Mouse (Mus musculus) urinary bladder, postnatal 4 days (tissue): Measurements from ENCODE around the gene Ogfrl1.
A peak's percentile ranks its signal among the peaks of the same experiment; 100 is the strongest.
"Not testable (repeated sequence)": the region's sequence is repeated elsewhere in the genome, so short reads cannot be mapped to it uniquely, and the experiment has no call there.

Source experiments
- DNase-seq, 2 experiments: peaks; one replicate each; pipeline ENCODE4 v3.0.0; 2021 to 2022; ENCODE audit warnings: low spot score in 2 of 2

The Ogfrl1 gene

DNA sequence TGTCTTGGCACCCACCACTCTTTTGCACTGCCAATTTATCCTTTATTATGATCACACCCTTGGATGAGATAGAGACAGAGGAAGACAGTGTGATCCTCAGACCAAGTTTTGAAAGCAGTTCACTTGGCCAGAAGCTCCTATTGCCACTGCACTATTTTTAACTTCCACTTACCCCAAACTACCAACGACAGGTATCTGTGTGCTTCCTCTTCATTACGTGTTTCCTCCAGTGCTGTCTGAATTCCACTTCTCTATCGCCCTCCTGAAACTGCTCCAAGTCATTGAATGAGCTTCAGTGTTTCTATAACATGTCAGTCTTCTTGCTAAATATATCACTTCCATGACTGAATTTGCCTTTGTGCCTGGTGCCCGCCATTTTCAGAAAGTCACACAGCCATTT is at the start of gene Ogfrl1:
Gene Ogfrl1 (minus strand): TSS at position 150 of the 400 bp plus-strand sequence.
- no peak for DNase-seq

DNA sequence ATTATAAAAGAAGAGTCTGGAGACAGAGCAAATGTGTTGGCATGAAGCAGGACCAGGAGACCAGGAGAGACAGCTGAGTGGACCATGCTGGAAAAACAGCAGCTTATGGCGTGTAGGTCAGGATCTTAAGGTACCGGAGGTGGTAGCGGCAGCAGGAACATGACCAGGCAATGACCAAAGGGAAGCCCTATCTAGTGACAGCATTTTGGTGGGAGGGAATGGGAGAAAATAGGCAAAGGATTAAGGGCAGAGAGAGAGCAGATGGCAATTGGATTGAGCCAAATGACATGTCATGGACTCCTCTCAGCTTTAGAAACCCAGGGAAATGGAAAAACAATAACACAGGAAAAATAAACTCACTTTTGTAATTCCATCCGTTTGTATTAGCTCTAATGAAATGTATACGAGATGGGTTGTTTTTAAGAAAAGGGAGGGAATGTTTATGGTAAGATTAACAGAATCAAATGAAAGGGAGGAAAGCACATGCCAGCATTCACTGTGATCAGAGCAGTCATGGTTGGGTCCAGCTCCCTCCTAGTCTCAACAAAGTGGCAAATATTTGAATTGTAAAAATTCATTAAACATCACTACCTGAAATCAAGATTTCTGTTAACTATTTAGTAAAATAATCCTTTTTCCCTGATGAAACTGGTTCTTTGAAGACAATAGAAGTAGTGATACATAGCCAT is 48.3 kb upstream of the Ogfrl1 start:
- DNase-seq = no peak

DNA sequence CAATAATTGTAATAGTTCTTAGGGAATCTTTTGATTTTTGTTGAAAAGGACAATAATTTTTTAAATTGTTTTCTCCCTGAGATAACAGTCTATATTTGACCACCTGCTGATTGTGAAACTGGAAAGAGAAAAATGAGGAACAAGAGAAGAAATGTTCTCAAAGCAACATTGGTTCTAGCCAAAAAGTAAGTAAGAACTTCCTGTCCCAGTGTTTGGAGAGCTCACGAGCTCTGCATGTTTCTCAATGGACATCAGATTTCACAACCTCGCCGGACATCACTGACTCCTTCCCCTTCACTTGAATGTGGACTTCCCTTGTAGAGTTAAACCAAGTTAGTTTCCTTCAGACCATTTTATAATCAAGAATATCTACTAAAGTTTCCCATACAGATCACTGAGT is 36.0 kb upstream of the Ogfrl1 start:
- no peak for DNase-seq

DNA sequence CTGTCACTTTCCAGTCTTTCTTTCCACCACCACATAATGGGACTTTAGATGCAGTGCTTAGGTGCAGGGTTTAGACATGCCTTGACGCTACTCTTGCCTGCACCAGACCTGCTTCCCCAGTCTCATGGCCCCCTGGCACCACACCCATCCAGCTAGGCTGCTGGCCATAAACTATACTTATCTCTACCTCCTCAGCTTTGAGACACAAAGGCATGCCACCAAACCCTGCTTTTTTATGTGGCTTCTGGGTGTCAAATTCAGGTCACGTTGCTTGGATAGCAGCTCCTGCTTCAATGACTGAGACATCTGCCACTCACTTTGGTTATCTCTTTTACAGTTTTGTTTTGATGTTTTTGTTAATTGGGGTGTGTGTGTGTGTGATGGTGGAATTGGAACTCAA is 28.9 kb upstream of the Ogfrl1 start:
- DNase-seq = no peak

DNA sequence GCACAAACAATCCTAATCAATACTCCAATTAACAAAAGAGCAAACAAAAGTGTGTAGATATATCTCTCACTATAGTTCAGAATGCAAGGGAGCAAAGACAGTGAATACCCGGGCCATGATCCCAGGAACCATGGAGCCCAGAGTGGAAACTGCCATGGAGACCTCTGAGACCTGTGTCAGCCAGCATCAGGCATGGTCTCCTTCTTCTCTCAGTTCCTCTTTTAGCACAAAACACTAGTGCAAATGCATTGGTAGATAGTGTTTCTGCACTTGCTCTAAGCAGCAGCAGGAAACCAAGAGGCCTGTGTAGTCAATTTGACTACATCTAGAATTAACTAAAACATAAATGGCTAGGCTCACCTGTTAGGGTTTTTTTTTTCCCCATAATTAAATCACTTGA is 21.4 kb upstream of the Ogfrl1 start:
- DNase-seq = no peak

DNA sequence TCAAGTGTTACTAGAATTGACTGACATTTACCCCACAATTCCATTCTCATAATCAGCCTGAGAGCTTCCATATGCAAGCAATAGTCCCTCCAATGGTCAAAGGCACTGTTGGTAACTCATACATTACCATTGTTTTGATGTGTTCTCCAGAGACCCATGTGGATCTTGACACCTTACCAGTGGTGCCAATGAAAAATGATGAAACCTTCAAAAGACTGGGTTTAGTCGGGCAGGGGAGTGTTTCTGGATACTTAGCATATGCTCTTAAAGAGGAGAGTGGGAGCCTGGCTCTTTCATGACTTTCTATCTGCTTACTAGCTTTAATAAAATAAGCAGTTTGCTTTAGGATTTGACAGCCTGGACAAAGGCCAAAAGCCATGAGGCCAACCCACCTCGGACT is 20.5 kb upstream of the Ogfrl1 start:
- DNase-seq = no peak

DNA sequence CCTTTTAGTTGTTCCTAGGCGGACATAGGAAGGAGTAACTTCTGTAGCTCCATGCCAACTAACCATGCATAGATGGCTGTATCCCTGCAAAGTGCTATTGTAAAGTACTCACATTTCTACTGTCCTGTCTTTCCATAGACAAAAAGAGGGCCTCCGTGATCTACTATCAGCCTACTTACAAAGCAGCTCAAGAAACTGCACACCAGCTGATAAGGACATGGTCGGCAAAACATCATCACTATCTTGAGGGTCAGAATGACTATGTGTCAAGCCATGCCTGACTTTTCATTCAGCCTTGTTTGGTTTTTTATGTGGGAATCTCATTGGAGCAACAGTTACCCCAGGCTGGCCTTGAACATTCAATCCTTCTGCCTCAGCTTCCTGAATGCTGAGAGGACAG is 20.0 kb upstream of the Ogfrl1 start:
- no peak for DNase-seq

DNA sequence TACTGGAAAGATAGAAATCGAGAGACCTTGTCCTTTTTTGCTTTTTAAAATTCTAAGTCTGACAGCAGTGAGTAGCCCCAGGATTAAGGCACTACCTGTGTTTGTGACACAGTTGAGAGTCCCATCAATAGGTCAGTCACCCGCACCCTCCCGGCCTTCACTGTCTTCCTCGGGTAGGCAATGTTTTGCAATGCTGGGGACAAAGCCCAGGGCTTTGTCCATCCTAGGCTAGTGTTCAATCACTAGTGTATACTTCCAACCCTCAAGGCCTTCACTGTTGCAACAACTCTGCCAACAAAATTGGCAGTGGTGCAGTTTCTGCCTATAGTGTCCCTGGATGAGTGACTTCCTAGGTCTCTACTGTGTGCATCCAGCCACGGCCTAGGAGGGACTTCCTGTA is 14.0 kb upstream of the Ogfrl1 start:
- DNase-seq = no peak

DNA sequence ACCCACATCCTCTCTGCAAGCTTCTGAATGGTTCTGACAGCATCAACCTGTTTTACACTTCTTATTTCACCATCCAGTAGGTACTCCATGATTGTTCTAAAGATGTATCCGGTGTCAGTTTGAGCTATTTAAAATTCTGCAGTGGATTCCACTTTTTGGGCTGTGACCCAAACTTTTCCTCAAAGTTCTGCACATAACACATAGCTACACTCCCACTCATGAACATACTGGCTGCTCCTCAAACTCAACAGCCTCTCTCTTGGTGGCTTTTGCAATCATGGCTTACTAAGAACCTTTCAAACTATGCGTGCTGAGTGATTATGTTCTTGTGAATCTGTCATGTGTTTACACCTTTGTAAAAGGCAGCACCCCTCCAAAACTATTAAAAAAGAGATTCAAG is 12.4 kb upstream of the Ogfrl1 start:
- DNase-seq = no peak

DNA sequence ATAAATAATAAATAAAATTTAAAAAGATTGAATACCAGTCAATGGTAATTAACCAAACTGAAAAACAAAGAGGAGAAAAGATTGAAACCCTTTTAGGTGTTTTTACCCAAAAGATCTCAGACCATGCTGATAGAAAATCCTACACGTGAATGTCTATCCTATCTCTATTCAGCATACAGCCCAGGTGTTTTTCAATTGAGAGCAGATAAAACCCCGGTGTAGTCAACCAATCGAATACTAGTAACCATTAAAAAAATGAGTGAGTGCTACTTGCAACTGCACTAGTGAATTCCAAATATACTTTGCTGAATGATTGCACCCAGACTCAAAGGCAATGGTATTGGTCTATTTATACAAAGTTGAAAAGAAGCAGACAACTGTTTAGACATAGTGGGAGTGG is 4.8 kb upstream of the Ogfrl1 start:
- no peak for DNase-seq

DNA sequence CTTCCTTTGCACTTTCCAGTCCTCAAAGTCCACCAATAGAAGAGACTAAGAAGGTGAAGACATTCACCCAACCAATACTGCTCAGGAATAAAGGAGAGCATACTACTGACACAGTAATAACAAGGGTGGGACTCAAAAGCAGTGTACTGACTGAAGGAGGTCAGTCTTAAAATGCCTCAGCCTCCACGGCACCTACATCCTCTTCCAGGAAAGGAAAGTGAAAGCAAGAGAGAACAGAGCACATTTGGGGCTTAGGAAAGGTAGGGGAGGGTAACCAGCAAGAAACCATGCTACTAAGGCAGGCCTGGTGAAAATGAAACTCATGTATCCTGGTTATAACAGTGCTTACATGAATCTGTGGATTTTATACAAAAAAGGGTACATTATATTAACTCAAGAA is 2.0 kb upstream of the Ogfrl1 start:
- DNase-seq = no peak

DNA sequence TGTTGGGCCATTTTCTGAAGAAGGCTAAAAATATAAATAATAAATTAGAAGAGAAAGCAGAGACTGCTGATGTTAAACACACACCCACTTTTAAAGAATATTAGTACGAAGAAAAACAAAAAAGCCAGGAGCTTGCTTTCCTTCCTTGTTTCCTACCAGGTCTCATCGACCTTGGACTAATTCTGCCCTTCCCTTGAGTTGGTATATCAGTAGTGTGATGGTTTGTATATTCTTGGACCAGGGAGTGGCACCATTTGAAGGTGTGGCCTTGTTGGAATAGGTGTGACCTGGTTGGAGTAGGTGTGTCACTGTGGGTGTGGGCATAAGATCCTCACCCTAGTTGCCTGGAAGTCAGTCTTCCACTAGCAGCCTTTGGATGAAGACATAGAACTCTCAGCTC is 3.2 kb downstream of the Ogfrl1 start:
- DNase-seq = not testable (repeated sequence)

DNA sequence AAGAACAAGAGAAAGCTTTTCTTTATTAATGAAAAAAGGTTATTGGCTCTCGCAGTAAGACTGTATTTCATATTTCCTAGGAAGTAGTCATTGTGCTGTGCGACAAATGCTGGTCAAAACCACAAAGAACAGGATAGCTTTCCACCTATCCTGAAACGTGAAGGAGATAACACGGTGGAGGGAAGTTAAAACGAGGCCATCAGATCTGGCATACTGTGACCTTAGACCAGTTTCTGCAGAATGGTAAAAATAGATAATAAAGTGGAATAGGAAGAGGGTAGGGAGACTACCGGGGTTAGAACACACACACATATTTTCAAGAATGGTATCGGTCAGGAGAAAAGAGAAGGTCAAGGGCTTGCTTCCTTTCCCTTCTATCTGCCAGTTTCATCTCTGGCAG is 5.8 kb downstream of the Ogfrl1 start:
- no peak for DNase-seq

DNA sequence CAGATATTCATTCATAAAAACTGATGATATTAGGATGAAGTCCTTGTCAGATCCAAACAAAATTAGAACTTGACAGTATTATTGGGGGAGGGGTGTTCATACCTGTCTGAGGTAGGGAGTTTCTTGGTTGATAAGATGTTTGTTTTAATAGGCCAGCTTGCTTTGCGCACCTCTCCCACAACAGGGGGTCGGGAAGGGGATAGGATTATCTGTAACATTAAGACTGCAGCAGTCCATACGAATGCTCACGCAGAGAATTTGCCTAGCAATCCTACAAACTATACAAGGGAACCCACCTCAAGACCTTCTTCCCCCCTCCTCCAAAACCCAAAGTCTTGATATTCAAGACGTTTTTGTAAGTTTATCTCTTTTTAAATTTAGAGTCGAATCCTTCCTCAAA is 13.2 kb downstream of the Ogfrl1 start:
- DNase-seq = no peak

DNA sequence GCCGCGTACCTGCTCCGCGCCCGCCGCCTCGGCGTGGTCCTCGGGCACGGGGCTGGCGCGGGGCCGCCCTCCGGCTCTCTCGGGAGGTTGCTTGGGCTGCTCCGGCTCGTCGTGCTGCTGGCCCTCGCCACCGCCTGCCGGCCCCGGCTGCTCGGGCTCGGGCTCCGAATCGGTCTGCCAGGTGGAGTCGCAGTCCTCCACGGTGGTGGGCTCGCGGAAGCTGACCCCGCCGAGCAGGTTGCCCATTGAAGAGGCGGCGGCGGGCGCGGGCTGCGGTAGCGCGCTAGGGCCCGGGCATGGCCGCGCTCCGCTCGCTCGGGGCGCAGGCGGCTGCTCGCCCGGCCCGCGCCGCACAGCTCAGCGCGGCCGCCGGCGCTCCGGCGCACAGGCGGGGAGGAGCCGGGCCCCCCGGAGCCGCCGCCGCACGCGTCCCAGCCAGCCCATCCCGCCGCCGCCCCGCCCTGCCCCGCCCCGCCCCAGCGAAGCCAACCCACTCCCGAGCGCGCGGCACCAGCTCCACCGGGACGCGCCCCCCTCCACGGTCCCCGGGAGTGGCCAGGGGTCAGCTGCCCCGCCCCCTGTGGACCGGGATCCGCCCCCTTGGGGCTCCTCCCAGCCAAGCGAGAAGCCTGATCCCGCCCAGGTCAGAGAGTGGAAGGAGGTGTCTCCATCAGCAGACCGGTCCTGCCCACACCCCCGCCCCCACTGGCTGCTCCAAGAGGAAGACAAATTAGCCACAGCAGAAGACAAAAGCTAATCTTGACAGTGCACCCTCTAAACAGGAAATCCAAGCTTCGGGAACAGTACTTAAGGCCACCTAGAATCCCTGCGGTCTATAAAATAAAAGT is 14.5 kb downstream of the Ogfrl1 start:
- DNase-seq = peak; percentile 93 to 97

DNA sequence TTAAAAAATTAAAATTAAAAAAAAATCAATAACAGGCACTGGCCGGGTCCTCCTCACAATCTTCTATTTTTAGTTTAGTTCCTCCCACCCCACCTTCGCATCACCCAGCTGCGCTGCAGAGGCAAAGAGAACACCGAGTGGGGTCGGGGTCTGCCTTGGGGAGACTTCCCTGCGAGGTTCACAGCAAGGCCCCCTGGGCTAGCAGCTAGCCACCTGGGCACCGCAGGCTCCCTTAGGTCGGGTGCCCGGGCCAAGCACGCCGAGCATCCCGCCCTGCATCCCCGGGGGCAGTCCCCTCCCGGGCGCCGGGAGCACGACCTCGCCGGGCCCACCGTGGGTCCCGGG is 15.1 kb downstream of the Ogfrl1 start:
- DNase-seq = no peak

DNA sequence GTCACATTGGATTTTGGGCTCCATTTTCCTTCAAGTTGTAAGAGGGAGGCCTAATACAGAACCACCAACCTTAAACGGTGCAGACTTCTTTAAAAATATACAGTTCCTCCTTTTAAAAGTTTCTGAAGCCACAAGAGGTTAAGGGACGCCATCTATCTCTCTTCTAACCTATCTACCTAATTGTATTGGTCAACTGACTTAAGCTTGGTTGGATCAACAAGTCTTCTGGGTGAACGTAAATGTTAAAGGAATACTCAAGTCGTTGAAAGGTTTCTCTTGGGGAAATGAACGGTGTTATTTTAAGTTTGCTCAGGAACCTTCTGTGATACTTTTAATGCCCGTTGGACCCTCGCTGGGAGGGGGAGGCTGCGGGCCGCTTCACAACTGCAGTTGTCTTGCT is 15.5 kb downstream of the Ogfrl1 start:
- DNase-seq = no peak

DNA sequence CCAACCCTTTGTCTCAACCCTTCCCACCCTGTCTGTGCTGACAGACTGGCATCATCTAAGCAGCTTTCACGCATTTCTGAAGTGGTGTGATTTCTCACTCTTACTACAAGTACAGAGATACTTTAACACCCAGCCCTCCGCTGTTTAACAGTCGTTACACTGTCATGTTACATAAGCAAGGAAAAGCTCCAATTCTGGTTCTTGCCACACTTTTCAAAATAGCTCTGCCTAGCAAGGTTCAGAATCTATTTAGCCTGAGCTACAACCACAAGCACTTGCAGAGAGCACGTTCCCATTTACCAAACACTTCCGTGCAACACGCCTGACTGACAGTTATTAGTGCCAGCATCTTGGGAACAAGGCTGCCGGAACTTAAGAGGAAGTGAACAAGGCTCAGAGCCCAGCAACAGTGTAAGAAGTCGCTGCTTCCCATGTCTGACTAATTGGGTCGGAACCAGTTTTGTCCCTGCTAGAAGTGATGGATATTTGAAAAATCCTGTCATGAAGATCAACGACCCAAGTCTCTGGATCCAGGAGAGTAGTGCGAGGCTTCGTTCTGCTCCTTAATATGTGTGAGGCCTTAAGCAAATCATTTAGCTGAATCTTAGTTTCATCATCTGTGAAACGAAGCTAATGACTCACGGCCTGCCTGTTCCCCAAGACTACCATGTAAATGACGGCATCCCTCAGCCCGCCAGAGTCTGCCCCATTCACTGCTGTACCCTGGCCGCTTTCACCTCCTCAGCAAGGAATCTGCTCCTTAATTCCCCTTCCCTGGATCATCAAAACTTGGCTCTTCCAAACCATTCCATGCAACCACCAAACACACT is 17.4 kb downstream of the Ogfrl1 start:
- no peak for DNase-seq

DNA sequence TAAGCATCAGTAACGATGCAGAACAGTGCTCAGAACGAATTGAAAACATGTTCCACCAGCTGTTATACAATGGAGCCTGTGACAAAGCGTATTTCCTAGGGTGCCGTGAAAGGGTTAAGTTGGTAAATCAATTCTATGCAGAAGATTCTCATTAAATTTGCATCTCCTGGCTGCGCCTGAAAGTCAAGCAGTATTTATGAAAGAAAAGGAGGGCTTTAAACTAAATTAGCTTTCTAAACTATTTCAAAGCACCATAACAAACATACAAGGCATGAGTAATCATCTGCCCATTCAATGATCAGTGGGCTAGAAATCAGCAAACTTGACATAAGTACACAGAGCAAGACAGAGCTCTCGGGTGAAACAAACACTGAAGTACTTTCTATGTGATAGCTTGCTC is 18.3 kb downstream of the Ogfrl1 start:
- DNase-seq = no peak

DNA sequence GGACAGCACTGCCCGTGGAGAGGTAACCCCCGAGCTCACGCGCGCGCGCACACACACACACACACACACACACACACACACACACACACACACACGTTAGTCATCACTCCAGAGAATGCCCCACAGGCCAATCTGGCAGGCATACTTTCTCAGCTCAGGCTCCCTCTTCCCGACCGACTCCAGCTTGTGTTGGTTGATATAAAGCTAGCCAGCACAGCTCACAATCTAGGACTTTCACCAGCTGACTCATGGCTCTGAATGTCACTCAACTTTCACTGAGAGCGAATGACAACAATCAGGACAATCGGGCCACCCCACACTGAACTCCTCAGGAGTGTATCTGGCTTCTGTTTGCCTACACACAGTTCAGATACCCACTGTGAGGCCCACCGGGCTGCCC is 20.0 kb downstream of the Ogfrl1 start:
- DNase-seq = no peak

DNA sequence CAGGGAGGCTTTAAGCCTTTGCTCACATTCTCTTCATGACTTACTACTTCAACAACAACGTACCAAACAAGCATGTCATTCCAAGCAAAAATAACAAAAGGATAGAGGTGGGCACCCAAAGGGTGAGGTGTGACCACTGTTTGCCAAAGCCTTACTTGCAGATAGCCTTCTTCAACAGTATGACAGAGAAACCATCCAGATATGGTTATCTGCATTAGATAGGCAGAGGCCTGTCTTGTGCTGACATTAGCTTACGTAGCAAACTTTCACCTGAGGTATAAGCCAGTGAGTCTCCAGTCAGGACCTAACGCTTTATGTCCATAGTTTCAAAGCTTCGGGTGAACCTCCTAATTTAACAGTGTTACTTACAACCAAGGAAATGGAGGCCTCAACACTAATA is 23.4 kb downstream of the Ogfrl1 start:
- DNase-seq = no peak

DNA sequence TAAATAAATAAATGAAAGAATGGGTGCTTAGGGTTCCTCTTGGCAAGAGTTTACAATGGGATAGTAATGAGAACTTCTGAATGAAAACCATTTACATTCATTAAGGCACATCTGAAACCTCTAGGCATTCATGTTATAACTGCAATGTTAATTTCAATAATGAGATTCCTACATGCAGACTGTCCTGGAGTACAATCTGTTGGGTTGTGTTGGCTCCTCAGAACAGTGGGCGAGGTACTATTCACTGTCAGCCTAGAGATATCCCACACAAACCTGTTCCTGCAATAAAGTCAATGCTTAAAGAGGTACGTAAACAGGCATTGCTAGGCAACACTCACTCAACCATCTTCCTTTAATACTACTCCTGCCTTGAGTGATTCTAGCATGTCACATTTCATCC is 32.0 kb downstream of the Ogfrl1 start:
- DNase-seq = no peak

DNA sequence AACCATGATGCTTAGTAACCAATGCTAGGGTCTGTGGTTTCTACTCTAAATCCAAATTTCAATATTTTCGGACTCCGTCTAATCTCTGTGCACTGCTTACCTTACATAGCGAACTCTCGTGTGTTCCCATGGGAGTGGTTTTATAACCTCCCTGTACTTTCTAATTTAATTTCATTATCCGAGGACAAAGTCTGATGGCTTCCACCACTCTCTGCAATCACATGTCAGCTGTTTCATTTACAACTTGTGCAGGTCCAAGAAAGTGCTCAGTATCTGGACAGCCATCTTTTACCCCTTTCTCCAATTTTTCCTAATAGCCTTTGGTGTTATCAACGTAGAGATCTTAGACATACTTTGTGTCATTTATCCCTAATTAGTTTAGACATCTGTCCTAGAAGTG is 44.7 kb downstream of the Ogfrl1 start:
- no peak for DNase-seq
